Mouse (Mus musculus): ENCODE measurements around the gene Hdgfl2. TPM values are rescaled to one million over a fixed set of nuclear protein-coding genes. Genes with fewer than 3 reads are reported as not detected.

The Hdgfl2 gene
- total and polyA plus RNA-seq, 3 experiments = 31.5 to 35.0 (median 32.5) TPM

GRCm38 (mm10) chr17:56131136-56131535 lies 51.7 kb downstream of the Hdgfl2 start:
- 90% methylated on average over 10 of the region's 10 CpGs for WGBS
- H3K4me1 ChIP-seq (ENCODE audit: control insufficient read depth, insufficient read depth, low read length) = peaks cover 9% of the 10 kb centered on the region
- H3K4me3 ChIP-seq = no peak overlapping the region
- no peaks in the 10 kb centered on the region for H3K79me2 ChIP-seq (replicated peaks; ENCODE audit: control insufficient read depth, insufficient read depth, low read length)
- H3K9ac ChIP-seq (ENCODE audit: low read depth, low read length) = no peak overlapping the region
- no peak overlapping the region for H3K27ac ChIP-seq
- H3K36me3 ChIP-seq (ENCODE audit: control insufficient read depth, insufficient read depth, low read length) = no peaks in the 10 kb centered on the region
- intact Hi-C loops (cut with DNase I) = loop anchor here (5.0 kb wide), 1 partner anchor 221 kb away; no protein-coding TSS in a partner anchor
- DNase-seq = no peak
- H3K27me3 ChIP-seq (ENCODE audit: control insufficient read depth, insufficient read depth, low read length) = no peaks in the 10 kb centered on the region
- TF ChIP-seq EP300 (IDR thresholded peaks at IDR 0.05; ENCODE audit: insufficient read depth, low read depth, low read length) (no peak), CTCF (IDR thresholded peaks at IDR 0.05) (no peak), POLR2A (IDR thresholded peaks at IDR 0.05; ENCODE audit: insufficient read depth, low read depth, low read length) (no peak)

DNA sequence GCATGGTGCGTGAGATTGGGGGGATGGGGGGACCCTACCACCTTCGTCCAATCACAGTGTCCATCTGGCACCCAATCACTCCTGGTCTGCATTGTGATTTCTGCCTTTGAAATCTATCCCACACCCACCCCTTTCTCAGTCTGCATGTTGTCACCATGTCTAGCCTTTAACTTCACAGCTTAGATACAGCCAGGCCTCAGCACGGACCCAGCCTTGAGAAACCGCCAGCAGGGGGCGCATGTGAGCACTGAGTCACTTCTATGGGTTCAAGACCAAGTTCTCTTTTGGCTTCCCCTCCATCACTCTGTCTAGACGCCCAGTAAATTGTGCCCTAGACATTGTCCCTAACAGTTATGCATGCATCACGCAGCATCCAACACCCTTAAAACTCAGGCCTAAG lies 52.4 kb downstream of the Hdgfl2 start:
- TF ChIP-seq POLR2A (IDR thresholded peaks at IDR 0.05; ENCODE audit: insufficient read depth, low read depth, low read length) = no peak
- TF ChIP-seq CTCF (IDR thresholded peaks at IDR 0.05) = peak; percentile 86
- TF ChIP-seq EP300 (IDR thresholded peaks at IDR 0.05; ENCODE audit: insufficient read depth, low read depth, low read length) = no peak
- Histone ChIP-seq H3K27ac (no peak overlapping the region), H3K79me2 (replicated peaks; ENCODE audit: control insufficient read depth, insufficient read depth, low read length) (no peaks in the 10 kb centered on the region), H3K27me3 (ENCODE audit: control insufficient read depth, insufficient read depth, low read length) (no peaks in the 10 kb centered on the region), H3K36me3 (ENCODE audit: control insufficient read depth, insufficient read depth, low read length) (no peaks in the 10 kb centered on the region), H3K4me3 (no peak overlapping the region), H3K9ac (ENCODE audit: low read depth, low read length) (no peak overlapping the region), H3K4me1 (ENCODE audit: control insufficient read depth, insufficient read depth, low read length) (peaks cover 14% of the 10 kb centered on the region)
- 44% methylated on average over 7 of the region's 7 CpGs for WGBS
- intact Hi-C loops (cut with DNase I) = loop anchor here (1.0 to 5.0 kb wide), 5 partner anchors 27 to 220 kb away; partner anchors contain the start of gene Hdgfl2
- peak; percentile 60 to 82 for DNase-seq

DNA sequence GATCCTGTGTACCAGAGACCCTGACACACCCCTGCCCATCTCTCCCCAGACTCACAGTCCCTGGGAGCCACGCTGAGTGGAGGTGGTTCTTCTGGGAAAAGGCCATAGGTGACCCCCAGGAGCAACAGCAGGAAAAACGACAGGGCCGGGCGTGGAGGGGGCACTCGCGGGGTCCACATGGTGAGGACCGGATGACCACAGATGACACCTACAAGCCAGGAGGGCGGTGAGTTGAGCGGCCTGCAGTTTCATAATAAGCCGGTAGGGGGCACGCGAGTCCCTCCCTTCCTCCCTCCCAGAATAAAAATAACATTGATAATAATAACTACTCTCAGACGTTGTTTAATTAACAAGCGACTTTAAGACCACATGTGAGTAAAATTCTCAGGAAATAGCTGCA lies 53.2 kb downstream of the Hdgfl2 start:
- 0 out of 2 replicates have a peak, but pooled peaks have one; percentile 36 for TF ChIP-seq EP300 (IDR thresholded peaks at IDR 0.05; ENCODE audit: insufficient read depth, low read depth, low read length)
- no peak for TF ChIP-seq POLR2A (IDR thresholded peaks at IDR 0.05; ENCODE audit: insufficient read depth, low read depth, low read length)
- peak overlapping the region; percentile 93 for H3K27ac ChIP-seq
- peak; percentile 74 to 83 for DNase-seq
- no peak overlapping the region for H3K9ac ChIP-seq (ENCODE audit: low read depth, low read length)
- H3K79me2 ChIP-seq (replicated peaks; ENCODE audit: control insufficient read depth, insufficient read depth, low read length) = no peaks in the 10 kb centered on the region
- no peaks in the 10 kb centered on the region for H3K27me3 ChIP-seq (ENCODE audit: control insufficient read depth, insufficient read depth, low read length)
- peak overlapping the region; percentile 48 for H3K4me3 ChIP-seq
- H3K4me1 ChIP-seq (ENCODE audit: control insufficient read depth, insufficient read depth, low read length) = peaks cover 22% of the 10 kb centered on the region
- 3% methylated on average over 14 of the region's 14 CpGs for WGBS
- no peaks in the 10 kb centered on the region for H3K36me3 ChIP-seq (ENCODE audit: control insufficient read depth, insufficient read depth, low read length)
- intact Hi-C loops (cut with DNase I) = loop anchor here (1.0 to 5.0 kb wide), 5 partner anchors 27 to 220 kb away; partner anchors contain the start of gene Hdgfl2

DNA sequence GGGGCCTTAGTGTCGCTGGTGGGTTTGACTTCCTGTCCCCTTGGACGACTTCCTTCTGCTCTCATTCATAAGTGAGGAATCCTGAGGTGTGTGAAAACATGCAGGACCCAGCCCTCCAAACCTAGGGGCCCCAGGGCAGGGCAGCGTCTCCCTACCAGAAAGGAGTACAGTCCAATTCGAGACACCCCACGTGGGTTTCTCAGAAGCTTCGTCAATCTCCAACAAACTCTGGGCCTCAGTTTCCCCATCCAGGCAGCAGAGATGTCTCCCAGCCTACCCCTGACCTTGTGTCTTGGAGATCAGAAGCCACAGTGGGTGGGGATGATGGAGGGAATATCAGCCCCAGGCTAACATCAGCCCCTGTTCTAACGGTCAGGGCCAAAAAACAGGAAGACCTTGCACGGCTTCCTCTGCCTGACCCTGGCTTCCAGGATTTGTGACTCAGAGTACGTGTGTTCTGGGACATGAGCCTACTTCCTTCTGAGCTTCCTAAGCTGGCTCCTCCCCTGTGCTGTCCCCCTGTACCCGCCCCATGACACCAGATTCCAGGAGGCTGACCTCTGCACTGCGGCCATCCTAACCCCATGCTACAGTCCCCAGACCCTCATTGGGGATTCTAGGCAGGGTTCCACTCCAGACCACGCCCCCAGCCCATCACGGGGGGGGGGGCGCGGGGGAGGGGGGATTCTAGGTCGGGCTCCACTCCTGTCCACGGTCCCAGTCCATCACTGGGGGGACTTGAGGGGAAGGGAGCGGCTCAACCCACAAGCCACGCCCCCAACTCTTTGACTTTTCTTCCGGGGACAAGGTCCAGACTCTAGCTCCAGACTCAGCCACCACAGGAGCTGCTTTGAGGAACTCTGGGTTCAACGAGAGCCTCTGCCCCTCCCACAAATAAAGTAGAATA lies 54.3 kb downstream of the Hdgfl2 start:
- Histone ChIP-seq H3K79me2 (replicated peaks; ENCODE audit: control insufficient read depth, insufficient read depth, low read length) (no peaks in the 10 kb centered on the region), H3K9ac (ENCODE audit: low read depth, low read length) (peak overlapping the region; percentile 53), H3K4me3 (peak overlapping the region; percentile 48), H3K4me1 (ENCODE audit: control insufficient read depth, insufficient read depth, low read length) (peaks cover 22% of the 10 kb centered on the region), H3K27ac (peak overlapping the region; percentile 93), H3K27me3 (ENCODE audit: control insufficient read depth, insufficient read depth, low read length) (no peaks in the 10 kb centered on the region), H3K36me3 (ENCODE audit: control insufficient read depth, insufficient read depth, low read length) (no peaks in the 10 kb centered on the region)
- peak; percentile 82 to 87 for DNase-seq
- 12% methylated on average over 18 of the region's 21 CpGs for WGBS
- TF ChIP-seq CTCF (IDR thresholded peaks at IDR 0.05) (no peak), EP300 (IDR thresholded peaks at IDR 0.05; ENCODE audit: insufficient read depth, low read depth, low read length) (peak; percentile 91), POLR2A (IDR thresholded peaks at IDR 0.05; ENCODE audit: insufficient read depth, low read depth, low read length) (peak; percentile 93)
- intact Hi-C loops (cut with DNase I) = loop anchor here (2.0 to 5.0 kb wide), 2 partner anchors 55 to 219 kb away; partner anchors contain the start of gene Hdgfl2

DNA sequence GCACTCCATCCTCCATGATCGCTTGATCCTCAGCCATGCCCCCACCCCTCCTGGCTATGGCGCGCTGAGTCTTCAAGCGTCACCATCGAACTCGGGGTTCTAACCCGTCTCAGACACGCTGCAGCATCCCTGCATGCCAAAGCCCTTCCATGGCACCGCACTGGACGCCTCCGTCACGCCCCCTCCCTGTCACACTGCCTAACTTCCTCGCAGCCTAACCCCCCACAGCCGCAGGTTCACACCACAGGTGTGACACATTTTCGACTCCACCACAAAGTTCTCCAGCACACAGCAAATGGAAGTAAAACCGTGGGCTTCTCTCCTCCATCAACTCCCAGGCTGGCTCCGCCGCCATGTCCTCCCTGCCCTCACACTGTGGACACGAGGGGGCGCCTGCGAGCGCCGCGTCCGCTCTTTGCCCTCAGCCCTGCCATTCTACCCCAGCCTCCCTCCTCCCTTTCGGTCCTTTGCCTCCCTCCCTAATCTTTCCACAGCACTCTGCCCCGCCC lies 55.1 kb downstream of the Hdgfl2 start:
- Histone ChIP-seq H3K27ac (peak overlapping the region; percentile 93), H3K4me3 (peak overlapping the region; percentile 48), H3K4me1 (ENCODE audit: control insufficient read depth, insufficient read depth, low read length) (peaks cover 22% of the 10 kb centered on the region), H3K36me3 (ENCODE audit: control insufficient read depth, insufficient read depth, low read length) (no peaks in the 10 kb centered on the region), H3K9ac (ENCODE audit: low read depth, low read length) (peak overlapping the region; percentile 32), H3K79me2 (replicated peaks; ENCODE audit: control insufficient read depth, insufficient read depth, low read length) (no peaks in the 10 kb centered on the region), H3K27me3 (ENCODE audit: control insufficient read depth, insufficient read depth, low read length) (no peaks in the 10 kb centered on the region)
- WGBS = 3% methylated on average over 27 of the region's 27 CpGs
- TF ChIP-seq POLR2A (IDR thresholded peaks at IDR 0.05; ENCODE audit: insufficient read depth, low read depth, low read length) (no peak), CTCF (IDR thresholded peaks at IDR 0.05) (peak; percentile 95; the same call in 1 of the 2 replicates)
- intact Hi-C loops (cut with DNase I) = loop anchor here (5.0 kb wide), 1 partner anchor 218 kb away; no protein-coding TSS in a partner anchor
- peak; percentile 80 to 86 for DNase-seq
